Mouse (Mus musculus) left cerebral cortex, adult 9 months (tissue): ENCODE results near the gene Hp.
A peak's percentile ranks its signal among the peaks of the same experiment; 100 is the strongest.

Experiments used
- DNase-seq, 2 experiments: peaks; one replicate each; pipeline ENCODE4 v3.0.0; 2022; ENCODE audit warnings: low spot score in 2 of 2

Gene Hp

GRCm38 (mm10) chr8:109578900-109579301 is at the start of gene Hp:
Hp (minus strand) TSS chr8:109579172.
- no peak for DNase-seq

GRCm38 (mm10) chr8:109628638-109629037 is 49.7 kb upstream of the Hp start:
- peak in 1 of 2 experiments; percentile 47 for DNase-seq

- no peak for DNase-seq
Observed at GRCm38 (mm10) chr8:109615569-109615968, 36.6 kb upstream of the Hp start.

- peak in 1 of 2 experiments; percentile 23 for DNase-seq
Observed at GRCm38 (mm10) chr8:109614243-109615210, 35.6 kb upstream of the Hp start, which contains the start of gene Pkd1l3. Pkd1l3 (plus strand) TSS chr8:109614517.

GRCm38 (mm10) chr8:109609153-109609502 is 30.2 kb upstream of the Hp start:
- DNase-seq, result no peak

GRCm38 (mm10) chr8:109608271-109609152 is 29.5 kb upstream of the Hp start, which contains the start of gene Dhodh:
Dhodh (minus strand) TSS chr8:109608673.
- DNase-seq, result peak; percentile 97 to 98

- no peak for DNase-seq
Observed at GRCm38 (mm10) chr8:109607650-109608049, 28.7 kb upstream of the Hp start.

GRCm38 (mm10) chr8:109606725-109607124 is 27.8 kb upstream of the Hp start:
- DNase-seq, result no peak

- peak in 1 of 2 experiments; percentile 30 for DNase-seq
Observed at GRCm38 (mm10) chr8:109595854-109596253, 16.9 kb upstream of the Hp start.

GRCm38 (mm10) chr8:109593117-109593788 is 14.3 kb upstream of the Hp start:
- DNase-seq, result no peak

GRCm38 (mm10) chr8:109592164-109592563 is 13.2 kb upstream of the Hp start:
- no peak for DNase-seq

- no peak for DNase-seq
Observed at GRCm38 (mm10) chr8:109591367-109591766, 12.4 kb upstream of the Hp start.

GRCm38 (mm10) chr8:109590901-109591300 is 11.9 kb upstream of the Hp start:
- DNase-seq, result no peak

GRCm38 (mm10) chr8:109586972-109587504 is 8.1 kb upstream of the Hp start:
- DNase-seq, result no peak

- no peak for DNase-seq
Observed at GRCm38 (mm10) chr8:109585652-109586051, 6.7 kb upstream of the Hp start.

GRCm38 (mm10) chr8:109584830-109585229 is 5.9 kb upstream of the Hp start:
- DNase-seq, result no peak

- DNase-seq, result no peak
Observed at GRCm38 (mm10) chr8:109584293-109584692, 5.3 kb upstream of the Hp start.

- no peak for DNase-seq
Observed at GRCm38 (mm10) chr8:109576311-109576710, 2.7 kb downstream of the Hp start.

GRCm38 (mm10) chr8:109571139-109571538 is 7.8 kb downstream of the Hp start:
- no peak for DNase-seq

GRCm38 (mm10) chr8:109565498-109566333 is 13.3 kb downstream of the Hp start, which contains the start of the genes Dhx38 and Txnl4b:
Dhx38 (minus strand) TSS chr8:109565861.
Txnl4b (plus strand) TSS chr8:109565892.
- DNase-seq, result peak; percentile 99 to 100
